Mouse (Mus musculus): ENCODE results near the gene Gne. TPM values are rescaled to one million over a fixed set of nuclear protein-coding genes. Genes with fewer than 3 reads are reported as not detected.

Gne gene
- polyA plus RNA-seq, 1 experiment: 2.0 TPM

DNA sequence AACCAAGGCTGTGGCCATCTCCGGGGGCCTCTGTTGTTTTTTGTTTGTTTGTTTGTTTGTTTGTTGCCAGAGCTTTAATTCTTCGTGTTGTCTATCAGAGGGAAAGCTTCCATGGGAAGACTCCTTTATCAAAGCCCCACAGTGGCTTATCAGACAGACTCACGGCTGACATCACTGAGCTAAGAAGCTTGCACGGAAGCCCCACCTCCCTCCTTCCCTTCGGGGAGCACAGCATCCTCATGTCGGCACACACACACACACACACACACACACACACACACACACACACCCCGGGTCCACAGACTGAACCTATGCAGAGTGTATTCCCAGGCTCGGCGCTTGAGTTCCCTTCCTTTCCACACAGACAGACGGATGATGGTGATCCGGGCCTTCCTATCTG is 8.4 kb upstream of the Gne start:
- Histone ChIP-seq H3K4me3 (ENCODE audit: control insufficient read depth, low read depth, low read length) (no peak overlapping the region), H3K4me1 (ENCODE audit: control insufficient read depth, insufficient read depth, low read length) (no peaks in the 10 kb centered on the region), H3K27me3 (ENCODE audit: control insufficient read depth, insufficient read depth, low read length) (no peaks in the 10 kb centered on the region), H3K36me3 (ENCODE audit: control insufficient read depth, insufficient read depth, low read length) (no peaks in the 10 kb centered on the region), H3K27ac (ENCODE audit: control insufficient read depth, insufficient read depth, low read depth, low read length) (no peak overlapping the region)
- TF ChIP-seq POLR2A (IDR thresholded peaks at IDR 0.05; ENCODE audit: control insufficient read depth, low read depth, low read length) (no peak), CTCF (IDR thresholded peaks at IDR 0.05; ENCODE audit: control insufficient read depth, insufficient read depth, insufficient replicate concordance, low read depth, low read length) (no peak)

DNA sequence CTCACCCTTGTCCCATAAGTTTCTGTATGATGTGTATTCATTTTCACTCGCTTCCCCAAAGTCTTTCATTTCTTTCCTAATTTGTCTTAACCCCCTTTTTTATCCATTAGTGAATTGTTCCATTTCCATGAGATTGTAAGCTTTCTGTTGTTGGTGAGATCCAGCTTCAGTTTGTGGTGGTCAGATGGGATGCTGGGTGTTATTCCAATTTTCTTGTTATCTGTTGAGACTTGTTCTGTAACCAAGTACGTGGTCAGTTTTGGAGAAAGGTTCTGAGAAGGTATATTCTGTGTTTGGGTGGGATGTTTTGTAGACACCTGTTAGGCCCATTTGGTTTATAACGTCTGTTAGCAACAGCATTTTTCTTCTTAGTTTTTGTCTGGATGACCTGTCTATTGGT is 1.6 kb upstream of the Gne start:
- Histone ChIP-seq H3K27me3 (ENCODE audit: control insufficient read depth, insufficient read depth, low read length) (no peaks in the 10 kb centered on the region), H3K4me3 (ENCODE audit: control insufficient read depth, low read depth, low read length) (no peak overlapping the region), H3K36me3 (ENCODE audit: control insufficient read depth, insufficient read depth, low read length) (no peaks in the 10 kb centered on the region), H3K4me1 (ENCODE audit: control insufficient read depth, insufficient read depth, low read length) (peaks cover 5% of the 10 kb centered on the region), H3K27ac (ENCODE audit: control insufficient read depth, insufficient read depth, low read depth, low read length) (no peak overlapping the region)
- no peak for TF ChIP-seq CTCF (IDR thresholded peaks at IDR 0.05; ENCODE audit: control insufficient read depth, insufficient read depth, insufficient replicate concordance, low read depth, low read length)
- TF ChIP-seq POLR2A (IDR thresholded peaks at IDR 0.05; ENCODE audit: control insufficient read depth, low read depth, low read length): no peak

DNA sequence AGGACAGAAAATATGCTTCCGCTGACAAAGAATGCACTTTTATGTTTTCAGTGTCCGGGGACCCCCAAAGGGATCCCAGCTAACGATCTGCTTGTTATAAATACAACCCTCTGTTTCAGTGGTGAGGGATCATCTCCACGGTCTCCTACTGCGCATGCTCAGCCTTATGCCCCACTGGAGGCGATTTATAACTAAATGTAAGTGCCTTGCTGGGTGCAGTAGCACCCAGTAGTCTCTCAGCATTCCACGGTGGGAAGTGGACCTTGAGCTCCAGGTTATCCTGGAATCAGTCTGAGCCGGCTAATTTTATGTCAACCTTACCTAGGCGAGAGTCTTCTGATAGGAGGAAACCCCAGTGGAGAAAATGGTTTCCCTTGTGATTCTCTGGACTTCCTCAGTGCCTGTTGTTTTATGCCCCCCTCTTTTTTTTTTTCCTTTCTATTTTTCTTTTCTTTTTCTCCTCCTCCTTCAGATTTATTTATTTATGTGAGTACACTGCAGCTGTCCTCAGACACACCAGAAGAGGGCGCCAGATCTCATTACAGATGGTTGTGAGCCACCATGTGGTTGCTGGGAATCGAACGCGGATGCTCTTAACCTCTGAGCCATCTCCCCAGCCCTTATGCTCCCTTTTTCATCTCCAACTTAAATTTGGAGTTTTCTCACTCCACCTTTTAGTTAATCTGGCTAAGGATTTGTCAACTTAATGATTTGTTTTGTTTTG is 787 bp upstream of the Gne start:
- H3K27me3 ChIP-seq (ENCODE audit: control insufficient read depth, insufficient read depth, low read length): no peaks in the 10 kb centered on the region
- TF ChIP-seq POLR2A (IDR thresholded peaks at IDR 0.05; ENCODE audit: control insufficient read depth, low read depth, low read length): no peak
- TF ChIP-seq CTCF (IDR thresholded peaks at IDR 0.05; ENCODE audit: control insufficient read depth, insufficient read depth, insufficient replicate concordance, low read depth, low read length): no peak
- H3K4me1 ChIP-seq (ENCODE audit: control insufficient read depth, insufficient read depth, low read length): peaks cover 5% of the 10 kb centered on the region
- H3K4me3 ChIP-seq (ENCODE audit: control insufficient read depth, low read depth, low read length): peak overlapping the region; percentile 36
- H3K36me3 ChIP-seq (ENCODE audit: control insufficient read depth, insufficient read depth, low read length): no peaks in the 10 kb centered on the region
- no peak overlapping the region for H3K27ac ChIP-seq (ENCODE audit: control insufficient read depth, insufficient read depth, low read depth, low read length)

DNA sequence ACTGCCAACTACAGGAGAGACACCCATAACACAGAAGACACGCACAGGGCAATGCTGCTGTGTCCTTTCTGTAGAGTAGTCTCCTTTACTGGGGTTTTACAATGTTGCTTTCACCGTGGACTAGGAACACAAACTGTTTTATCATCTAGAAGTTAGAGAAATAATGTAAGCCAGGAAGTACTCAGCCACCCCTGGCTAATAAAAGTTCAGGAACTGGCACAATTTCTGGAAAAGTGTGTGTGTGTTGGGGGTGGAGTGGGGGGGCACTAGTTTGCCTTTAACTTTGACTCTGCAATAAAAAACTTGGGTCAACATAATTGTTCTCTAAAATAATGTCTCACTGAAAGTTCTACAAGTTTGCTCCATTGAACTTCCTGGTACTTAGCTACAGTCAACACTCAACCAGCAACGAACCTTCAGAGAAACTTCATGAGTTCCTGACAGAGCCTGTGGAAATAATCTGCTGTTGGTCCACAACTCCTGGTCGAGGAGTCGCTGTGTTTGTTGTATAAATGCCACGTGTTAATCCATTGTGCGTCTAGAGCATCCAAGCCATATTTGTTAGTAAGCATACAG is 5.5 kb downstream of the Gne start:
- no peaks in the 10 kb centered on the region for H3K36me3 ChIP-seq (ENCODE audit: control insufficient read depth, insufficient read depth, low read length)
- no peak overlapping the region for H3K4me3 ChIP-seq (ENCODE audit: control insufficient read depth, low read depth, low read length)
- H3K4me1 ChIP-seq (ENCODE audit: control insufficient read depth, insufficient read depth, low read length): no peaks in the 10 kb centered on the region
- H3K27me3 ChIP-seq (ENCODE audit: control insufficient read depth, insufficient read depth, low read length): no peaks in the 10 kb centered on the region
- TF ChIP-seq POLR2A (IDR thresholded peaks at IDR 0.05; ENCODE audit: control insufficient read depth, low read depth, low read length) (no peak), CTCF (IDR thresholded peaks at IDR 0.05; ENCODE audit: control insufficient read depth, insufficient read depth, insufficient replicate concordance, low read depth, low read length) (no peak)
- no peak overlapping the region for H3K27ac ChIP-seq (ENCODE audit: control insufficient read depth, insufficient read depth, low read depth, low read length)

DNA sequence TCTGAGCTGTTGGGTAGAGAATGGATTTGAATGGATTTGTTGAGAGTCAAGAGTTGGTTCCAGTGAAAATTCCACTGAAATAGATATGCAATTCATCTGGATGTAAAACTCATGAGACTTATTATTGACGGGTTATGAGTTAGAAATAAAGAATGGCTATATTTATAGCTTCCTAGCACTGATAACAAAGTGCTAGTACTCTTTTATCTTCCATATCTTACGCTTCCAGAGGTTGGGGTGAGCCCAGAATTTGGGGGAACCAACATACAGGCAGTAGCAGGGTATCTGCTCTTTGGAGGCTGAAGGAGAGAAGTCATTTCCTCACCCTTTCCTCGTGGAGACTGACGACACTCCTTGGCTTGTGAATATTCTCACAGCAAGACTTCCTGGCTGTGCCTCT is 9.6 kb downstream of the Gne start:
- no peak for TF ChIP-seq CTCF (IDR thresholded peaks at IDR 0.05; ENCODE audit: control insufficient read depth, insufficient read depth, insufficient replicate concordance, low read depth, low read length)
- no peak for TF ChIP-seq POLR2A (IDR thresholded peaks at IDR 0.05; ENCODE audit: control insufficient read depth, low read depth, low read length)
- Histone ChIP-seq H3K4me1 (ENCODE audit: control insufficient read depth, insufficient read depth, low read length) (peaks cover 3% of the 10 kb centered on the region; the same call in 1 of the 2 replicates), H3K27me3 (ENCODE audit: control insufficient read depth, insufficient read depth, low read length) (no peaks in the 10 kb centered on the region), H3K27ac (ENCODE audit: control insufficient read depth, insufficient read depth, low read depth, low read length) (no peak overlapping the region), H3K36me3 (ENCODE audit: control insufficient read depth, insufficient read depth, low read length) (no peaks in the 10 kb centered on the region), H3K4me3 (ENCODE audit: control insufficient read depth, low read depth, low read length) (no peak overlapping the region)

DNA sequence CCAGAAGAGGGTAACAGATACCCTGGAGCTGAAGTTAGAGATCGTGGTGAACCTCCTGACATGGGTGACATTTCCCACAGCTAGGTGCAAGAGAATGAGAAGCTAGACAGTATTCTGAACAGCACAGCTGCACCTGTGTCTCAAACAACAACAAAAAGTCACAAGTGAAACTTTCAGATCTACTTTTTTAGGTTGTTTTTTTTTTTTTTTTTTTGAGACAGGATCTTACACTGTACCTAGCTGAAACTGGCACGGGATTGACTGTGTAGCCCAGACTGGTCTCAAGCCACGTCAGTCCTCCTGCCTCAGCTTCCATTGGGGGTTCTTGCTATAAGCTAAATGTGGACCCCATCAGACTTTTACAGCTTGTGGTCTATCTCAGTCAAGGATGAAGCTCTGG is 10.2 kb downstream of the Gne start:
- Histone ChIP-seq H3K27ac (ENCODE audit: control insufficient read depth, insufficient read depth, low read depth, low read length) (no peak overlapping the region), H3K27me3 (ENCODE audit: control insufficient read depth, insufficient read depth, low read length) (no peaks in the 10 kb centered on the region), H3K4me1 (ENCODE audit: control insufficient read depth, insufficient read depth, low read length) (peaks cover 3% of the 10 kb centered on the region; the same call in 1 of the 2 replicates), H3K36me3 (ENCODE audit: control insufficient read depth, insufficient read depth, low read length) (no peaks in the 10 kb centered on the region), H3K4me3 (ENCODE audit: control insufficient read depth, low read depth, low read length) (no peak overlapping the region)
- TF ChIP-seq POLR2A (IDR thresholded peaks at IDR 0.05; ENCODE audit: control insufficient read depth, low read depth, low read length) (no peak), CTCF (IDR thresholded peaks at IDR 0.05; ENCODE audit: control insufficient read depth, insufficient read depth, insufficient replicate concordance, low read depth, low read length) (no peak)

DNA sequence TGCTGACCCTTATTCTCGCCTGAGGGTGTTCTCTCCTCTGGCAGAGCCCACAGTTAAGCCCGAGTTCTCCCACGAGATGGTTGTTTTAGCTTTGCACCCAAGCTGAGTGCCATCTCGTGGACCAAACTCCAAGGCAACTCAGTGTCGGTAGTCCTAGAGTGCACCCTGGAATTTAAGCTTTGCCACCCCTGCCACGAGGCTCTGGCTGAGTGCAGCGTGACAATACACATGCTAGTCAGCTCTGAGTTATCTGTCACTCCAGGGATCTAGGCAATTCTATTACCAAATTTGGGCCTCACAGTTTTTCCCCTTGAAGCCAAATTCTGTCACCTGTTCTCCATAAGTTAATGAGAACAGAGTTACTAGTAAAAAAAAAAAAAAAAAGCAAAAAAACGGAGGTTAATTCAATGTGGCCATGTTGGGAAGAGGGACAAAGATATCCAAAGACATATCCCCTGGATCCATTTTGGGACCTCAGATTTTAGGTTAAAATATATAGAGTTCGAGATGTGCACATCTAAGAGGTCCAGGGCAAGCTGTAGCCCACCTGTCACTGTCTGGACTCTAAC is 11.0 kb downstream of the Gne start:
- peaks cover 3% of the 10 kb centered on the region; the same call in 1 of the 2 replicates for H3K4me1 ChIP-seq (ENCODE audit: control insufficient read depth, insufficient read depth, low read length)
- H3K36me3 ChIP-seq (ENCODE audit: control insufficient read depth, insufficient read depth, low read length): no peaks in the 10 kb centered on the region
- TF ChIP-seq CTCF (IDR thresholded peaks at IDR 0.05; ENCODE audit: control insufficient read depth, insufficient read depth, insufficient replicate concordance, low read depth, low read length): no peak
- H3K27me3 ChIP-seq (ENCODE audit: control insufficient read depth, insufficient read depth, low read length): no peaks in the 10 kb centered on the region
- peak overlapping the region; percentile 83 for H3K27ac ChIP-seq (ENCODE audit: control insufficient read depth, insufficient read depth, low read depth, low read length)
- peak overlapping the region; percentile 97 for H3K4me3 ChIP-seq (ENCODE audit: control insufficient read depth, low read depth, low read length)
